In genomic region chr6:87467373-87467772, GRCm38 (mm10) we compare ENCODE assay signal across 37 mouse cellular contexts. TPM values are rescaled to one million over a fixed set of nuclear protein-coding genes. Genes with fewer than 3 reads are reported as not detected.
"Had no signal": no experiment of that assay in that cellular context is flagged by ENCODE, and none has a peak within 500 bp of the region (broad histone marks: within the 10 kb centered on the region; RNA-seq: fewer than 3 reads in every experiment).

No protein-coding gene starts in this region.

- H3K9me3 ChIP-seq: embryonic facial prominence, embryonic 10.5 days; embryonic facial prominence, embryonic 12.5 days; embryonic facial prominence, embryonic 13.5 days; embryonic facial prominence, embryonic 15.5 days; forebrain, embryonic 10.5 days; forebrain, embryonic 12.5 days; forebrain, embryonic 13.5 days; forebrain, embryonic 15.5 days had no signal

- H3K4me2 ChIP-seq: embryonic facial prominence, embryonic 12.5 days; embryonic facial prominence, embryonic 15.5 days; forebrain, embryonic 12.5 days; forebrain, embryonic 15.5 days had no signal

- ATAC-seq: forebrain, embryonic 13.5 days; forebrain, embryonic 14.5 days; forebrain, embryonic 15.5 days; forebrain, embryonic 16.5 days; forebrain, postnatal 0 days had no signal

- H3K4me3 ChIP-seq: embryonic facial prominence, embryonic 10.5 days; embryonic facial prominence, embryonic 12.5 days; embryonic facial prominence, embryonic 13.5 days; embryonic facial prominence, embryonic 15.5 days; erythroblast, embryonic 14.5 days; forebrain, embryonic 10.5 days; forebrain, embryonic 12.5 days; forebrain, embryonic 13.5 days; forebrain, embryonic 15.5 days; gastrocnemius, adult 2 months; heart, adult 2 months had no signal

- H3K4me1 ChIP-seq: embryonic facial prominence, embryonic 12.5 days had no signal

- H3K27me3 ChIP-seq: embryonic facial prominence, embryonic 12.5 days; embryonic facial prominence, embryonic 13.5 days; embryonic facial prominence, embryonic 15.5 days; forebrain, embryonic 13.5 days; forebrain, embryonic 15.5 days had no signal

- DNase-seq: cerebellum, adult 9-10 months; cerebellum, adult 9-11 months; cerebellum, postnatal 10 days; cerebellum, postnatal 25 days; cerebellum, postnatal 36 days; embryo, embryonic 11 days; forebrain, postnatal 0 days; gastrocnemius, adult 2 months; gastrocnemius, postnatal 10 days; gastrocnemius, postnatal 14 days; gastrocnemius, postnatal 25 days; gastrocnemius, postnatal 36 days; heart, adult 11 months; heart, adult 18-20 months; heart, adult 2 months had no signal

- H3K36me3 ChIP-seq: embryonic facial prominence, embryonic 10.5 days; embryonic facial prominence, embryonic 12.5 days; embryonic facial prominence, embryonic 13.5 days; embryonic facial prominence, embryonic 15.5 days; forebrain, embryonic 10.5 days; forebrain, embryonic 12.5 days; forebrain, embryonic 15.5 days had no signal

- H3K9ac ChIP-seq: embryonic facial prominence, embryonic 12.5 days; embryonic facial prominence, embryonic 13.5 days; embryonic facial prominence, embryonic 15.5 days; forebrain, embryonic 12.5 days; forebrain, embryonic 13.5 days; forebrain, embryonic 15.5 days; forebrain, postnatal 0 days had no signal

- H3K27ac ChIP-seq: embryonic facial prominence, embryonic 10.5 days; embryonic facial prominence, embryonic 12.5 days; embryonic facial prominence, embryonic 13.5 days; embryonic facial prominence, embryonic 15.5 days; forebrain, embryonic 10.5 days; forebrain, embryonic 12.5 days; forebrain, embryonic 13.5 days; forebrain, embryonic 15.5 days; gastrocnemius, adult 2 months; heart, adult 2 months had no signal

RNA-seq across cellular contexts. Expression of gene Bmp10, which starts 38.6 kb away (rescaled TPM):
- total RNA-seq: common myeloid progenitor, adult 5-6 weeks; forebrain, postnatal 0 days; gastrocnemius, adult 18-20 months; gastrocnemius, adult 2 months; gastrocnemius, adult 8-10 months; gastrocnemius, postnatal 10 days; gastrocnemius, postnatal 14 days; gastrocnemius, postnatal 25 days; gastrocnemius, postnatal 36 days; gastrocnemius, postnatal 4 days; granulocyte monocyte progenitor cell, adult 5-6 weeks had no signal
- polyA plus RNA-seq: cortical plate, adult 2 months; embryonic facial prominence, embryonic 10.5 days; embryonic facial prominence, embryonic 11.5 days; embryonic facial prominence, embryonic 12.5 days; embryonic facial prominence, embryonic 13.5 days; embryonic facial prominence, embryonic 14.5 days; embryonic facial prominence, embryonic 15.5 days; erythroblast, embryonic 14.5 days; forebrain, embryonic 10.5 days; forebrain, embryonic 11.5 days; forebrain, embryonic 12.5 days; forebrain, embryonic 13.5 days; forebrain, embryonic 14.5 days; forebrain, embryonic 15.5 days; forebrain, embryonic 16.5 days; forebrain, postnatal 0 days; frontal cortex, adult 2 months; gonadal fat pad, adult 2 months had no signal
